Mouse (Mus musculus) heart, embryonic 13.5 days (tissue): ENCODE results near the gene Ifnar1. TPM values are rescaled to one million over a fixed set of nuclear protein-coding genes. Genes with fewer than 3 reads are reported as not detected.

Experiments
- ATAC-seq: fragments of 200-750 bp; cut with Nextera tagmentation; 2 replicates; pipeline ENCODE4 v1.8.0; 2017; ENCODE audit warnings: moderate TSS enrichment; ENCODE audit not compliant: insufficient number of reproducible peaks, low FRiP score, low TSS enrichment; ENCODE audit errors: extremely low read depth
- H3K27ac ChIP-seq: fragments of 300-500 bp; sonication (generic); replicated peaks from 2 replicates; pipeline ENCODE4 v1.5.1; 2015; ENCODE audit warnings: moderate library complexity, mild to moderate bottlenecking, inconsistent platforms
- H3K27me3 ChIP-seq: fragments of 300-500 bp; sonication (generic); replicated peaks from 2 replicates; pipeline ENCODE4 v1.6.1; 2015; ENCODE audit warnings: mild to moderate bottlenecking, inconsistent platforms
- H3K36me3 ChIP-seq: fragments of 300-500 bp; sonication (generic); 2 replicates; pipeline ENCODE4 v1.6.1; 2015; ENCODE audit warnings: mild to moderate bottlenecking, inconsistent platforms
- H3K4me1 ChIP-seq: fragments of 300-500 bp; sonication (generic); 2 replicates; pipeline ENCODE4 v1.6.1; 2015; ENCODE audit warnings: inconsistent platforms
- H3K4me2 ChIP-seq: fragments of 300-500 bp; sonication (generic); 2 replicates; pipeline ENCODE4 v1.6.1; 2015; ENCODE audit warnings: inconsistent platforms, mild to moderate bottlenecking, moderate library complexity
- H3K4me3 ChIP-seq: fragments of 300-500 bp; sonication (generic); 2 replicates; pipeline ENCODE4 v1.5.1; 2015; ENCODE audit warnings: moderate library complexity, mild to moderate bottlenecking, inconsistent platforms
- H3K9ac ChIP-seq: fragments of 300-500 bp; sonication (generic); 2 replicates; pipeline ENCODE4 v1.6.1; 2015; ENCODE audit warnings: inconsistent platforms, mild to moderate bottlenecking, moderate library complexity
- H3K9me3 ChIP-seq: fragments of 300-500 bp; sonication (generic); 2 replicates; pipeline ENCODE4 v1.6.1; 2016; ENCODE audit warnings: inconsistent platforms
- WGBS: fragments of 180-500 bp; shearing (Covaris S2); methylation state at CpG from one replicate; pipeline ENCODE4 v1.1.7; 2015; ENCODE audit warnings: mixed read lengths; 5-methylcytosine and 5-hydroxymethylcytosine counted together
- microRNA-seq: library from miRNA; unstranded; fragments of <30 nt; microRNA quantifications from one replicate; pipeline ENCODE4, GENCODE M21; 2016
- polyA plus RNA-seq: library from polyadenylated mRNA; unstranded; fragments of >200 nt; fragmentation: Nextera tagmentation; extraction: Ambion mirVana; gene quantifications from 2 replicates; pipeline ENCODE4 v1.2.1, GENCODE M21; 2015

Ifnar1 gene
- polyA plus RNA-seq, 1 experiment from 2014 or later = 33.1 TPM

GRCm38 (mm10) chr16:91555017-91555605 lies 70.1 kb downstream of the Ifnar1 start:
- ATAC-seq = no peak
- Histone ChIP-seq H3K27me3 (no peaks in the 10 kb centered on the region), H3K27ac (peak overlapping the region; percentile 41), H3K9me3 (no peaks in the 10 kb centered on the region), H3K9ac (no peak overlapping the region), H3K36me3 (peaks cover 63% of the 10 kb centered on the region), H3K4me3 (no peak overlapping the region), H3K4me1 (peaks cover 56% of the 10 kb centered on the region), H3K4me2 (no peak overlapping the region)
- WGBS = 69% methylated on average over 8 of the region's 8 CpGs

DNA sequence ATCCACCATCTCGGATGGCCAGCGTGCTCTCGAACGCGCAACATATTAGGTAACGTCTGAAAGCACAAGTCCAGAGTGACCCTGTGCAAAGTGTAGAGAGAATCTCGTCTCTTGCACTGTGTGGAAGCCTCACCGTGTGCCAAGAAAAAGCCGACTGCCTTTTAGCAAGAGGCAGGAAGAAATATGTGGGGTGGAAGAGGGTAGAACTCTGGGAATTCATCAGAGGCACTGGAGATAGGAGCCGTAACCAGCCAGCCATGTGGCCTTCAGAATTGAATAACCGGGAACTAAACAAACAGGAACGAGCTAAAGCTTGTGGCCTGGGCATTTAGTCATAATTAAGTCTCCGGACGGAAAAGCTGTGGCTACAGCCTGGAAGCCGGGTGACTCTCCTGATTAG lies 71.6 kb downstream of the Ifnar1 start:
- 81% methylated on average over 15 of the region's 15 CpGs for WGBS
- Histone ChIP-seq H3K4me1 (peaks cover 42% of the 10 kb centered on the region), H3K27ac (no peak overlapping the region), H3K9me3 (no peaks in the 10 kb centered on the region), H3K36me3 (peaks cover 77% of the 10 kb centered on the region), H3K4me2 (no peak overlapping the region), H3K4me3 (no peak overlapping the region), H3K9ac (no peak overlapping the region), H3K27me3 (no peaks in the 10 kb centered on the region)
- no peak for ATAC-seq

Small RNAs within 50 kb of the gene (microRNA-seq; reads per million reads assigned to microRNA genes)
- gene Mir6367 = not detected

Other genes with a start within 250 kb of the Ifnar1 start
- 0.15 TPM in 1 of 2 replicates, not detected in the other for gene Olig1, start 215.5 kb upstream of the Ifnar1 start, polyA plus RNA-seq
- 51.2 and 56.5 TPM in 2 replicates for gene Ifnar2, start 112.5 kb upstream of the Ifnar1 start, polyA plus RNA-seq
- not detected in 2 replicates for gene Gm21970, start 93.5 kb upstream of the Ifnar1 start, polyA plus RNA-seq
- 44.8 and 48.9 TPM in 2 replicates for gene Il10rb, start 79.1 kb upstream of the Ifnar1 start, polyA plus RNA-seq
- gene Ifngr2, start 61.8 kb downstream of the Ifnar1 start, polyA plus RNA-seq = 103 and 108 TPM in 2 replicates
- gene Tmem50b, start 112.6 kb downstream of the Ifnar1 start, polyA plus RNA-seq = 45.9 and 56.5 TPM in 2 replicates
- gene Dnajc28, start 133.8 kb downstream of the Ifnar1 start, polyA plus RNA-seq = 3.5 and 4.7 TPM in 2 replicates
- 72.6 and 77.2 TPM in 2 replicates for gene Gart, start 161.7 kb downstream of the Ifnar1 start, polyA plus RNA-seq
- 76.4 and 78.3 TPM in 2 replicates for gene Son, start 162.3 kb downstream of the Ifnar1 start, polyA plus RNA-seq
- gene Donson, start 203.5 kb downstream of the Ifnar1 start, polyA plus RNA-seq = 13.9 and 15.0 TPM in 2 replicates
- gene Cryzl1, start 243.7 kb downstream of the Ifnar1 start, polyA plus RNA-seq = 51.4 and 58.5 TPM in 2 replicates
- 19.5 and 20.0 TPM in 2 replicates for gene Itsn1, start 244.0 kb downstream of the Ifnar1 start, polyA plus RNA-seq